Mouse (Mus musculus) heart, postnatal 0 days (tissue): ENCODE measurements around the gene Slc2a10. TPM values are rescaled to one million over a fixed set of nuclear protein-coding genes. Genes with fewer than 3 reads are reported as not detected.

Experiments
- ATAC-seq: fragments of 200-750 bp; cut with Nextera tagmentation; 2 replicates; pipeline ENCODE4 v1.8.0; 2017; ENCODE audit warnings: low read depth, moderate number of reproducible peaks, moderate library complexity; ENCODE audit not compliant: insufficient read depth
- DNase-seq: peaks from one replicate; pipeline ENCODE4 v3.0.0-alpha.2; 2016; ENCODE audit warnings: low spot score
- H3K27ac ChIP-seq: fragments of 300-500 bp; sonication (generic); 2 replicates; pipeline ENCODE4 v1.5.1; 2014; ENCODE audit warnings: low read depth, mild to moderate bottlenecking
- H3K27me3 ChIP-seq: fragments of 300-500 bp; sonication (generic); 2 replicates; pipeline ENCODE4 v1.6.1; 2014; ENCODE audit warnings: low read length, mixed read lengths; ENCODE audit not compliant: control insufficient read depth, insufficient read depth
- H3K36me3 ChIP-seq: fragments of 300-500 bp; sonication (generic); replicated peaks from 2 replicates; pipeline ENCODE4 v1.6.1; 2014; ENCODE audit warnings: low read length, mixed read lengths; ENCODE audit not compliant: control insufficient read depth, insufficient read depth
- H3K4me1 ChIP-seq: fragments of 300-500 bp; sonication (generic); 2 replicates; pipeline ENCODE4 v1.6.1; 2014; ENCODE audit warnings: antibody characterized with exemption; ENCODE audit not compliant: control insufficient read depth, insufficient read depth
- H3K4me2 ChIP-seq: fragments of 300-500 bp; sonication (generic); 2 replicates; pipeline ENCODE4 v1.6.1; 2014; ENCODE audit warnings: low read depth, mild to moderate bottlenecking, low read length, moderate library complexity
- H3K4me3 ChIP-seq: fragments of 300-500 bp; sonication (generic); 2 replicates; pipeline ENCODE4 v1.5.1; 2014; ENCODE audit warnings: low read depth, low read length
- H3K9ac ChIP-seq: fragments of 300-500 bp; sonication (generic); replicated peaks from 2 replicates; pipeline ENCODE4 v1.6.1; 2014; ENCODE audit warnings: low read depth, low read length, mixed read lengths
- H3K9me3 ChIP-seq: fragments of 300-500 bp; sonication (generic); replicated peaks from 2 replicates; pipeline ENCODE4 v1.6.1; 2016; ENCODE audit warnings: low read length; ENCODE audit not compliant: control insufficient read depth
- CTCF ChIP-seq: IDR thresholded peaks from 2 replicates; pipeline ENCODE4 v1.5.1; 2016; ENCODE audit warnings: antibody characterized with exemption, control low read depth, low read depth
- EP300 ChIP-seq: IDR thresholded peaks from 2 replicates; pipeline ENCODE4 v1.6.1; 2016; ENCODE audit warnings: antibody characterized with exemption, low read depth
- WGBS: fragments of 180-500 bp; shearing (Covaris S2); extraction: QIAGEN DNeasy Blood & Tissue Kit; methylation state at CpG from one replicate; pipeline ENCODE4 v1.1.7; 2014; 5-methylcytosine and 5-hydroxymethylcytosine counted together
- polyA plus RNA-seq: library from polyadenylated mRNA; unstranded; fragments of >200 nt; fragmentation: Nextera tagmentation; extraction: Ambion mirVana; gene quantifications from 2 replicates; pipeline ENCODE4 v1.2.1, GENCODE M21; 2015
- total RNA-seq: library from RNA; depleted of rRNA; stranded (reverse); fragments of >200 nt; gene quantifications from 2 replicates; pipeline ENCODE4 v1.2.3, GENCODE M21; 2014; ENCODE audit warnings: low replicate concordance

Gene Slc2a10
- total and polyA plus RNA-seq, 2 experiments from 2014 or later, result 3.5 to 3.6 TPM

GRCm38 (mm10) chr2:165515178-165515728 is 11.7 kb downstream of the Slc2a10 start:
- Histone ChIP-seq H3K36me3 (no peaks in the 10 kb centered on the region; the same call in 1 of the 2 replicates), H3K9me3 (no peaks in the 10 kb centered on the region), H3K4me1 (0 out of 2 replicates have a peak, but pooled peaks cover 10% of the 10 kb centered on the region), H3K27me3 (no peaks in the 10 kb centered on the region), H3K27ac (no peak overlapping the region), H3K9ac (no peak overlapping the region), H3K4me3 (no peak overlapping the region), H3K4me2 (no peak overlapping the region)
- no peak for TF ChIP-seq CTCF
- TF ChIP-seq EP300, result no peak
- ATAC-seq (no peak), DNase-seq (no peak)
- 93% methylated on average over 20 of the region's 20 CpGs for WGBS

- Histone ChIP-seq H3K4me1 (no peaks in the 10 kb centered on the region), H3K4me2 (no peak overlapping the region), H3K27me3 (no peaks in the 10 kb centered on the region), H3K36me3 (no peaks in the 10 kb centered on the region), H3K4me3 (no peak overlapping the region), H3K9me3 (no peaks in the 10 kb centered on the region), H3K27ac (no peak overlapping the region), H3K9ac (no peak overlapping the region)
- 55% methylated on average over 4 of the region's 4 CpGs for WGBS
- no peak for ATAC-seq
- no peak for DNase-seq
- no peak for TF ChIP-seq CTCF
- no peak for TF ChIP-seq EP300
Measured at GRCm38 (mm10) chr2:165525609-165526008, 22.0 kb downstream of the Slc2a10 start.

- peak; percentile 55 for DNase-seq
- H3K4me1 ChIP-seq, result no peaks in the 10 kb centered on the region
- no peak overlapping the region for H3K4me3 ChIP-seq
- no peak overlapping the region for H3K4me2 ChIP-seq
- no peaks in the 10 kb centered on the region for H3K27me3 ChIP-seq
- no peaks in the 10 kb centered on the region for H3K9me3 ChIP-seq
- TF ChIP-seq EP300 (no peak), CTCF (peak; percentile 98)
- WGBS, result 18% methylated on average over 8 of the region's 8 CpGs
- H3K9ac ChIP-seq, result no peak overlapping the region
- ATAC-seq, result no peak
- H3K27ac ChIP-seq, result no peak overlapping the region
- H3K36me3 ChIP-seq, result no peaks in the 10 kb centered on the region
Measured at GRCm38 (mm10) chr2:165529106-165529505, 25.5 kb downstream of the Slc2a10 start.

- ATAC-seq, result no peak
- no peak for DNase-seq
- H3K4me2 ChIP-seq, result no peak overlapping the region
- WGBS, result 44% methylated on average over 6 of the region's 6 CpGs
- TF ChIP-seq CTCF (no peak), EP300 (no peak)
- H3K36me3 ChIP-seq, result no peaks in the 10 kb centered on the region
- H3K27me3 ChIP-seq, result no peaks in the 10 kb centered on the region
- no peak overlapping the region for H3K4me3 ChIP-seq
- H3K9me3 ChIP-seq, result no peaks in the 10 kb centered on the region
- no peaks in the 10 kb centered on the region for H3K4me1 ChIP-seq
- H3K9ac ChIP-seq, result no peak overlapping the region
- no peak overlapping the region for H3K27ac ChIP-seq
Measured at GRCm38 (mm10) chr2:165533789-165534188, 30.2 kb downstream of the Slc2a10 start.

- TF ChIP-seq CTCF (no peak), EP300 (no peak)
- ATAC-seq (no peak), DNase-seq (no peak)
- Histone ChIP-seq H3K27ac (no peak overlapping the region), H3K4me2 (no peak overlapping the region), H3K9me3 (no peaks in the 10 kb centered on the region), H3K36me3 (no peaks in the 10 kb centered on the region), H3K27me3 (no peaks in the 10 kb centered on the region), H3K9ac (no peak overlapping the region), H3K4me3 (no peak overlapping the region), H3K4me1 (no peaks in the 10 kb centered on the region)
- 77% methylated on average over 3 of the region's 3 CpGs for WGBS
Measured at GRCm38 (mm10) chr2:165540975-165541374, 37.4 kb downstream of the Slc2a10 start.

GRCm38 (mm10) chr2:165542939-165543669 is 39.5 kb downstream of the Slc2a10 start:
- DNase-seq, result no peak

More at GRCm38 (mm10) chr2:165542939-165543669, 39.5 kb downstream of the Slc2a10 start:
- H3K27me3 ChIP-seq, result no peaks in the 10 kb centered on the region
- no peak overlapping the region for H3K27ac ChIP-seq
- TF ChIP-seq CTCF (no peak), EP300 (no peak)
- WGBS, result 68% methylated on average over 13 of the region's 13 CpGs
- no peaks in the 10 kb centered on the region for H3K4me1 ChIP-seq
- no peak overlapping the region for H3K4me2 ChIP-seq
- no peaks in the 10 kb centered on the region for H3K36me3 ChIP-seq
- H3K9me3 ChIP-seq, result no peaks in the 10 kb centered on the region
- H3K9ac ChIP-seq, result no peak overlapping the region
- ATAC-seq, result no peak
- no peak overlapping the region for H3K4me3 ChIP-seq
